Mouse (Mus musculus): Measurements from ENCODE around the gene Nos2.
"Not testable (repeated sequence)": the region's sequence is repeated elsewhere in the genome, so short reads cannot be mapped to it uniquely, and the experiment has no call there.

DNA sequence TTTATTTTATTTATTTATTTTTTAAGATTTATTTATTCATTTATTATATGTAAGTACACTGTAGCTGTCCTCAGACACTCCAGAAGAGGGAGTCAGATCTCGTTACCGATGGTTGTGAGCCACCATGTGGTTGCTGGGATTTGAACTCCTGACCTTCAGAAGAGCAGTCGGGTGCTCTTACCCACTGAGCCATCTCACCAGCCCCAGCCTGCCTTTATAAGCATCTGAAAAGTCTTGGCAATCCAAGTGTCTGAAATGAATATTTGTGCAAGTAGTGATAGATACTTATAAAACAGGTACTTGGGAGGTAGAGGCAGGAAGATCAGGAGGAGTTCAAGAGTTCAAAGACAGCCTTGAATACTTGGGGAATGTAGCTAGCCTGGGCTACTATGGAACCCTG, 86.8 kb downstream of the Nos2 start:
- TF ChIP-seq POLR2A (IDR thresholded peaks at IDR 0.05; ENCODE audit: low read depth, low read length); CTCF (conservative IDR thresholded peaks at IDR 0.05; ENCODE audit: insufficient read depth, insufficient read length, low read depth, low read length): not testable (repeated sequence)

Measured in kidney, adult 2 months (tissue).